Mouse (Mus musculus) heart, postnatal 0 days (tissue): ENCODE results near the gene Rdh11. TPM values are rescaled to one million over a fixed set of nuclear protein-coding genes. Genes with fewer than 3 reads are reported as not detected.

ENCODE experiments used
- ATAC-seq: fragments of 200-750 bp; cut with Nextera tagmentation; 2 replicates; pipeline ENCODE4 v1.8.0; 2017; ENCODE audit warnings: low read depth, moderate number of reproducible peaks, moderate library complexity; ENCODE audit not compliant: insufficient read depth
- DNase-seq: peaks from one replicate; pipeline ENCODE4 v3.0.0-alpha.2; 2016; ENCODE audit warnings: low spot score
- H3K27ac ChIP-seq: fragments of 300-500 bp; sonication (generic); 2 replicates; pipeline ENCODE4 v1.5.1; 2014; ENCODE audit warnings: low read depth, mild to moderate bottlenecking
- H3K27me3 ChIP-seq: fragments of 300-500 bp; sonication (generic); 2 replicates; pipeline ENCODE4 v1.6.1; 2014; ENCODE audit warnings: low read length, mixed read lengths; ENCODE audit not compliant: control insufficient read depth, insufficient read depth
- H3K36me3 ChIP-seq: fragments of 300-500 bp; sonication (generic); replicated peaks from 2 replicates; pipeline ENCODE4 v1.6.1; 2014; ENCODE audit warnings: low read length, mixed read lengths; ENCODE audit not compliant: control insufficient read depth, insufficient read depth
- H3K4me1 ChIP-seq: fragments of 300-500 bp; sonication (generic); 2 replicates; pipeline ENCODE4 v1.6.1; 2014; ENCODE audit warnings: antibody characterized with exemption; ENCODE audit not compliant: control insufficient read depth, insufficient read depth
- H3K4me2 ChIP-seq: fragments of 300-500 bp; sonication (generic); 2 replicates; pipeline ENCODE4 v1.6.1; 2014; ENCODE audit warnings: low read depth, mild to moderate bottlenecking, low read length, moderate library complexity
- H3K4me3 ChIP-seq: fragments of 300-500 bp; sonication (generic); 2 replicates; pipeline ENCODE4 v1.5.1; 2014; ENCODE audit warnings: low read depth, low read length
- H3K9ac ChIP-seq: fragments of 300-500 bp; sonication (generic); replicated peaks from 2 replicates; pipeline ENCODE4 v1.6.1; 2014; ENCODE audit warnings: low read depth, low read length, mixed read lengths
- H3K9me3 ChIP-seq: fragments of 300-500 bp; sonication (generic); replicated peaks from 2 replicates; pipeline ENCODE4 v1.6.1; 2016; ENCODE audit warnings: low read length; ENCODE audit not compliant: control insufficient read depth
- CTCF ChIP-seq: IDR thresholded peaks from 2 replicates; pipeline ENCODE4 v1.5.1; 2016; ENCODE audit warnings: antibody characterized with exemption, control low read depth, low read depth
- EP300 ChIP-seq: IDR thresholded peaks from 2 replicates; pipeline ENCODE4 v1.6.1; 2016; ENCODE audit warnings: antibody characterized with exemption, low read depth
- WGBS: fragments of 180-500 bp; shearing (Covaris S2); extraction: QIAGEN DNeasy Blood & Tissue Kit; methylation state at CpG from one replicate; pipeline ENCODE4 v1.1.7; 2014; 5-methylcytosine and 5-hydroxymethylcytosine counted together
- polyA plus RNA-seq: library from polyadenylated mRNA; unstranded; fragments of >200 nt; fragmentation: Nextera tagmentation; extraction: Ambion mirVana; gene quantifications from 2 replicates; pipeline ENCODE4 v1.2.1, GENCODE M21; 2015
- total RNA-seq: library from RNA; depleted of rRNA; stranded (reverse); fragments of >200 nt; gene quantifications from 2 replicates; pipeline ENCODE4 v1.2.3, GENCODE M21; 2014; ENCODE audit warnings: low replicate concordance; rRNA removed

The Rdh11 gene
- total RNA-seq, result 6.8 and 24.0 TPM in 2 replicates
- 6.2 and 6.7 TPM in 2 replicates for polyA plus RNA-seq

- Histone ChIP-seq H3K36me3 (peaks cover 12% of the 10 kb centered on the region), H3K4me3 (peak within 1 kb of the TSS; percentile 68), H3K9me3 (no peaks in the 10 kb centered on the region), H3K9ac (peak within 1 kb of the TSS; percentile 63), H3K4me1 (peaks cover 12% of the 10 kb centered on the region), H3K27me3 (no peaks in the 10 kb centered on the region), H3K4me2 (peak within 1 kb of the TSS; percentile 97), H3K27ac (peak within 1 kb of the TSS; percentile 5; the same call in 1 of the 2 replicates)
- ATAC-seq (no peak), DNase-seq (no peak)
- 62% methylated on average over 6 of the region's 6 CpGs for WGBS
- TF ChIP-seq CTCF, result no peak
- TF ChIP-seq EP300, result no peak
These were observed at the start of gene Rdh11 for GRCm38 (mm10) chr12:79192193-79192592. Rdh11 (minus strand) TSS chr12:79192293.

DNA sequence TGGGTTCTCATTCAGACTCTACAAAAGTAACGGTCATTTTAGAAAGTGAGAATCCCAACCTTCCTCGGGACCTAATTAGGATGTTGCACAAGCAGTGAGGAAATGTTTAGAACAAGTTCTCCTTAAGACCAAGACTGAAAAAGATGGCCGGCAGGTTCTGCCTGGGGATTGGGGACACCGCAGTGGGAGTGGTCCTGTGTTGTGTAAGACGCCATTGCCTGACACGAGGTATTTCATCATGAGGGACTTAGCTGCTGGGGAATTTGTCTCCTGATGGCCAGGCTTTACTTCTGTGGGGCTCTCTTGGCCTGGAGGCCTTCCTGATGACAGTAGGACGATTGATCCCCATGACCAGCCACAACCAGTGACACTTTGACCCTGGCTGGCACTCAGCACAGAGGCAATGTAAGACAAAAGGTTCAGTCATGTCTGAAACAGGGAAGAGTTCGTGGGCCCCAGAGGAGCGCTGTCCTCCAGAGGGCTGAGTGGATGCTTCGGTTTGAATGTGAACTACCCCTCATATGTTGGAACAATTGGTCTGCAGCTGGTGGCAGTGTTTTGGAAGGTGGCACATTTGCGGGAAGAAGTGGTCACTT is 43.5 kb upstream of the Rdh11 start:
- Histone ChIP-seq H3K4me3 (no peak overlapping the region), H3K27ac (no peak overlapping the region), H3K9ac (no peak overlapping the region), H3K4me2 (no peak overlapping the region), H3K36me3 (peaks cover 56% of the 10 kb centered on the region), H3K27me3 (no peaks in the 10 kb centered on the region), H3K9me3 (0 out of 2 replicates have a peak, but pooled peaks cover 3% of the 10 kb centered on the region), H3K4me1 (no peaks in the 10 kb centered on the region)
- WGBS, result 82% methylated on average over 11 of the region's 11 CpGs
- DNase-seq (no peak), ATAC-seq (no peak)
- TF ChIP-seq CTCF (no peak), EP300 (no peak)

- no peak overlapping the region for H3K4me2 ChIP-seq
- no peak overlapping the region for H3K4me3 ChIP-seq
- H3K36me3 ChIP-seq, result no peaks in the 10 kb centered on the region
- ATAC-seq, result no peak
- no peaks in the 10 kb centered on the region for H3K9me3 ChIP-seq
- H3K27ac ChIP-seq, result no peak overlapping the region
- TF ChIP-seq EP300, result no peak
- no peak for DNase-seq
- no peak overlapping the region for H3K9ac ChIP-seq
- 72% methylated on average over 5 of the region's 5 CpGs for WGBS
- H3K4me1 ChIP-seq, result no peaks in the 10 kb centered on the region
- no peaks in the 10 kb centered on the region for H3K27me3 ChIP-seq
These were observed 25.4 kb upstream of the Rdh11 start for GRCm38 (mm10) chr12:79217511-79217910.

DNA sequence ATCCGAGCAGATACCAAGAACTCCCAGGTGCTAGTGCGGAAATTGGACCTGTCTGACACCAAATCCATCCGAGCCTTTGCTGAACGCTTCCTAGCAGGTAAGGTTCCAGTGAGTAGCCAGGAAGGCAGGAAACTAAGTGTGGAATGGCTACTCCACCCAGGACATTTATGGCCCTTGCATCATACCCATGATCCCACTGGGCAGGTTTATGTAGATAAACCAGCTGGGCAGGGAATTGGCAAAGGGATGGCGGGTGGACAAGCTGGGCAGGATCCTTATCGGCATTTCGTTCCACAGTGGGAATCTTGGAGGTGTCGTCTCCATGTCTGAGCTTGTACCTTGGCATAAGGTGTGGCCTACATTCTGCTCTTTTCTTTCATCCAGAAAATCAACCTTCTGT is 19.4 kb upstream of the Rdh11 start:
- Histone ChIP-seq H3K9me3 (no peaks in the 10 kb centered on the region), H3K27me3 (no peaks in the 10 kb centered on the region), H3K36me3 (no peaks in the 10 kb centered on the region), H3K4me1 (peaks cover 8% of the 10 kb centered on the region; the same call in 1 of the 2 replicates), H3K27ac (no peak overlapping the region), H3K9ac (no peak overlapping the region), H3K4me3 (no peak overlapping the region), H3K4me2 (no peak overlapping the region)
- ATAC-seq (no peak), DNase-seq (no peak)
- TF ChIP-seq CTCF, result no peak
- TF ChIP-seq EP300, result no peak
- WGBS, result 86% methylated on average over 8 of the region's 8 CpGs

GRCm38 (mm10) chr12:79208703-79209464 is 16.8 kb upstream of the Rdh11 start, which contains the start of gene Rdh12:
Rdh12 (plus strand) TSS chr12:79208914.
- Histone ChIP-seq H3K36me3 (no peaks in the 10 kb centered on the region), H3K27me3 (no peaks in the 10 kb centered on the region), H3K4me2 (peak within 1 kb of the TSS; percentile 64), H3K9me3 (no peaks in the 10 kb centered on the region), H3K27ac (no peak within 1 kb of the TSS), H3K4me1 (peaks cover 8% of the 10 kb centered on the region; the same call in 1 of the 2 replicates), H3K4me3 (peak within 1 kb of the TSS; percentile 42), H3K9ac (peak within 1 kb of the TSS; percentile 36; the same call in 1 of the 2 replicates)
- TF ChIP-seq CTCF (no peak), EP300 (no peak)
- DNase-seq, result no peak
- ATAC-seq, result no peak
- 5% methylated on average over 13 of the region's 13 CpGs for WGBS
